Mouse (Mus musculus): ENCODE measurements at regions not wholly inside any gene's neighbourhood (a gene's known extent, or its start where the extent isn't known, plus 50 kb on each side); places are given as distances from the start of the nearest gene placed in this dataset.

DNA sequence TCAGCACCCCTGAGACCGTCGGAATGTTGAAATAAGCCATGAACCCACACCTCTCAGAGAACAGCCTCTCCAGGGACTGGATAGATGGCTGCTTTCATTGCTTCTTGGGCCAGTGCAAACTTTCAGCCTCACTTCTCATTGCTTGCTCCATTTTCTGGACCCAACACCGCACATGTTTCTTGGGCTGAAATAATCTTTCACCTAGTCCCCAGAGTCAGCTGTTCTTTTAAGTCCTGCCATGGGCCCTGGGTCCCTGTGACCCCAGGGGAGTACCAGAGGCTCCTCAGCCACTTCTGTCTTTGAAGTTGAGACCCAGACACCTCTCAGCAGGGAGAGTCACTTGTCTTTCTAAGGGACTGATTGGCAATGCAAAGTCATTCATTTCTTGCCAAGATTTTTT, 201.4 kb downstream of the Fndc1 start:
- CTCF ChIA-PET: no interaction called here

DNA sequence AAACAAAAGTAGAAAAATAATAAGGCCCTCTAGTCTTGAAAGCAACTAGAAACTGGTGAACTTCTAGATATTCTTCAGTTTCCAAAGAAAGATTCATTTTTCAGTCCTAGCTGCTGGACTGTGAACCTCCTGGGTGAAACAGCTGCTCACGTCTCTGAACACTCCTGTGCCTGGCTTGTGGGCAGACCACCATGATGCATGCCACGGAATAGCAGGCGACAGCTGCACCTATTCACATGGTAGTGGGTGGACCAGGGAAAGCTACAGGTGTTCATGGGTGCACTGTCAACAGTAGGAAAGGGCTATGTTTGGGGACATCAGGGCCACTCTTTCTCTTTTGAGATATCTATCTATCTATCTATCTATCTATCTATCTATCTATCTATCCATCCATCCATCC, 203.7 kb downstream of the Fndc1 start:
- CTCF ChIA-PET: no interaction called here

- CTCF ChIA-PET: no interaction called here
Measured at GRCm38 (mm10) chr17:7621262-7621661, 205.8 kb downstream of the Fndc1 start.

DNA sequence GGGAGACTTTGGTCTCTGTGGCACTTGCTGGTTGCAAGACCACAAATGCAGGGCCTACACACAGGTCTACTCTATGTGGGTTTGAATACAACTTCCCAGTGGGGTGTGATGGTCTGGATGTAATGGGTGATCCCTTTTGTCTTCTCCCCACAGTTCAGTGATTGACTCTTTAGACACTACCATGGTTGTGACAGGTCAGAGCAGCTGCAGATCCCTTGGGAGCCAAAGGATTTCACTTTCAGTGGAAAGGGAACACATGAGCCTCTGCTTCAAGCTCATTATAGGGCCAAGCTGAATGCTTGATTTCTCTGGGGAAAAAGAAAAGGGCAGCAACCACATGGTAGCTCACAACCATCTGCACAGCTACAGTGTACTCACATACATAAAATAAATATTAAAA, 206.9 kb downstream of the Fndc1 start:
- CTCF ChIA-PET: no interaction called here

DNA sequence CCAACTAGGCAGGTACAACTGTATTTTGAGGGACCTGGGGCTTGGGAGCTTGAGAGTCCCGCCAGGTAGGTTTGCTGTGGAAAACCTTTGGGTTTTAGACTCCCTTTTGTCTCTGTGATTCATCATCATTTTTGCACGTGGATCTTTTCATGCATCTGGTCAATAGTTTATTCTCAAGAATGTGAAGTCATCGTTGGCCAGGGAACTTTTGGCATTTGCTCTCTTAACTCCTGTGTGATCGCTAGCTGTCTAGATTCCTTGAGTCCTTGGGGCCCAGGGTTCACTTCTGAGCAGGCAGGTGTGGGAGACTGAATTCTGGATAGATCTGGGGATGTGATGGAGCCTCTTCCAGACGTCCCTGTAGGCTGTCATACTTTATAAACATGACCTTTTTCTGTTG, 207.5 kb downstream of the Fndc1 start:
- CTCF ChIA-PET: no interaction called here

- CTCF ChIA-PET: no interaction called here
Measured at GRCm38 (mm10) chr17:7608046-7608445, 219.1 kb downstream of the Fndc1 start.

DNA sequence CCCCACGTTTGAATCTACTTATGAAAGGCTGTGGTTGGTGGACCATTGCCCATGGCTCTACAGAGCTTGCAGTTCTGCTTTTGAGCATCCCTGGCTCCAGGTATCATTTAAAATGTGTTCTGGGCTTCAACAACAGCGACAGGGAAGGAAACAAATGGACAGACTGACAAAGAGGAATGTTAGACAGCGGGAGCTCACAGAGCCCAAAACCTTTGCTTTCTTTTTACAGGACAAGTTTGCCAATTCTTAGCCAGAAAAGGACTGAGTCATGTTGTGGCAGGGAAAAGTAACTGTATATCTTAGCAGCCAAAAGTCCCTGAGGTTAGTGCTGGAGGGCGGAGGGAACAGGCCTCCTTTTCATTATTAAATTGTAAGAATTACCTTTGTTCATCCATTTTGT, 219.7 kb downstream of the Fndc1 start:
- CTCF ChIA-PET: no interaction called here

GRCm38 (mm10) chr17:7604813-7605504, 219.7 kb upstream of the Unc93a2 start:
- CTCF ChIA-PET: no interaction called here

GRCm38 (mm10) chr17:7604096-7604495, 218.8 kb upstream of the Unc93a2 start:
- CTCF ChIA-PET: no interaction called here

- CTCF ChIA-PET: no interaction called here
Measured at GRCm38 (mm10) chr17:7600555-7600954, 215.3 kb upstream of the Unc93a2 start.

- CTCF ChIA-PET: no interaction called here
Measured at GRCm38 (mm10) chr17:7597481-7597880, 212.2 kb upstream of the Unc93a2 start.

- CTCF ChIA-PET: no interaction called here
Measured at GRCm38 (mm10) chr17:7594801-7595200, 209.5 kb upstream of the Unc93a2 start.

- CTCF ChIA-PET: no interaction called here
Measured at GRCm38 (mm10) chr17:7592491-7592890, 207.2 kb upstream of the Unc93a2 start.

DNA sequence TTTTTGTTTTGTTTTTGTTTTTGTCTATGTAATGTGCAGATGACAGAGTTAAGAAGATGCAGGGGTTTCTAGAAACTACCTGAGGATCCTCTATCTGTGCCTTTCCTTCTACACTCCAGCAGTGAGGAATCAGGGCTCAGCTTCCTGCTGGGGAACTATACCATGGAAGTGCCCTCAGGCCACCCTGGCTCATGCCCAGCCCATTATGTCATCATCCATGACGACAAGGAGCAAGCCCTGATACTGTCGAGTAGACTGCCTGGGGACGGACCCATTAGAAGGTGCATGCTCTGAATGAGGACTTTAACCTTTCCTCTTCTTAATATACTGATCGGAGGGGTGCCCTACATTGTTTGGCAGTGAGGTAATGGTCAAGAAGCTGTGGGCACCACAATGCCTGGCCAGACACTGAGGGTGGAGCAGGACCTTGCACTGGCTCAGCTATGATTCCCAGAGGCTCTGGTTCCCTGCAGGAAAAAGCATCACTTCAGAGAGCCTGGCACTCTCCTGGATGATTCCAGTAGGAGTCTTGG, 197.7 kb upstream of the Unc93a2 start:
- CTCF ChIA-PET: no interaction called here

DNA sequence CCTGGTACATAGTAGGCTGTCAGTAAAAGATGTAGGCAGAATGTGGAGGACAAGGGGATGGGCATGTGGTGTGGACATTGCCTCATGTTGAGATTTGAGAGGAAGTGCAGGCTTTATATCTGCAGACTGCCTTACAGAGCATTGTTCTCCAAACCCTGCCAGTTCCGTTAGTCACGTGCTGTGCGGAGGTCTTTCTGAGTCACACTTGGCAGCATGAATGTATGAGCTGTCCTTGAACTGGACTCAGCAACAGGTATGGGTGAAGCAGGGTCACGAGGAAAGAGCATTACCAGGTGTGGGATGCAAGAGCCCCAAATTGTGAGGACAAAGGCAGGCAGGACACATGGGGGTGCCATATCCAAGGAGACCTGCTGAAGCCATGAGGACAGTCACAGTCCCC, 193.8 kb upstream of the Unc93a2 start:
- CTCF ChIA-PET: no interaction called here

DNA sequence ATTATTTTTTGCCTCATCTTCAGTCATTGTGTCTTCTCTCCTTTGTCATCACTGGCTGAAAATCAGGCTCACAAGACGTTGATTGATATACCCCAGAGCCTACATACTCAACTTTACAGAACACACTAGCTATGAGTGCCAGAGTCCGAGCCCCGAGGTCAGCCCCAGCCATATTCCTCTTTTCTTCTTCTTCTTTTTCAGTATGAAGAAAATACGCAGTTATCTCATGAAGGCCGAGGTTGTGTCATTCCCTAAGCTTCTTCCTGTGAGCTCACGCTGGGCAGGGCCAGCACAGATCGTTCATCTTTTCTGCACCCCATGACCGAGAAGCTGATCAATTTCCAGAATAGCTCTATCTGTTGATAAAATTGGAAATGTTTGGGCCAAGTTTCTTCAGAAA, 192.7 kb upstream of the Unc93a2 start:
- CTCF ChIA-PET: no interaction called here

- CTCF ChIA-PET: no interaction called here
Measured at GRCm38 (mm10) chr17:7577227-7577626, 192.0 kb upstream of the Unc93a2 start.

DNA sequence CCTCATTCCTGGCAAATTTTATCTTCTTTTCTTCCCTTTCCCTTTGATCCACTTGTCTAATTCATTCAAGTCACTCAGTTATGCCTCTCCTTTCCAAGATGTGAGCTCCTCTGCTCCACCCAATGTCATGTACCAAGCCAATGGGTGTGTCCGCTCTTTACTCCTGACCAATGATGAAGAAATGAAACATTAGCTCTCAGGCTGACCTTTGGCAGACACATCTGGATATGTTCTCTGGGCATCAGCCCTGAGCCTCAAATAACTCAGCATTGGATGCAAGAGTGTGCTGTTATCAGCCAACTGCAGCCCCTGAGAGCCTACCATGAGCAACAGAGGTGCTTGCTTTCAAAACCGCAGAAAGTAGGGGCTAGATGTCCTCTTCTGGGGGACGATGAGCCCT, 186.2 kb upstream of the Unc93a2 start:
- CTCF ChIA-PET: no interaction called here

GRCm38 (mm10) chr17:7568482-7568881, 183.2 kb upstream of the Unc93a2 start:
- CTCF ChIA-PET: no interaction called here

DNA sequence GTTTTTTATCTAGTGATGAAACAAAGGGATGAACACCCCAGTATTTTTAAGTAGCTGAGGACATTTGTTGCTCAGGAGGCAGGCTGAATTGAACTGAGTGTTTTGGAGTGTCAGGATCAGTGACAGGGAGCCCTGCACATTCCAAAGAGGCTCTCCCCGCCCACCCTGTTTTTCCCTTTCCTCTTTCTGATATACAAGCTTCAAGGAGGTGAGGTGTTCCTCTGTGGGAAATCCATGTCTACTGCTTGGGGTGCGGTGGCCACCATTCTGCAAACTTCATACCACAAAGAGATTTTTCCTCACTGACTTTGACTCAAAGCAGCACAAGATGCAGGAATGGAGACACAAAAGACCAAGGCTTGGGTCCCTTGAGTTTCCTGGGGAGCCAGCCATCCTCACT, 180.5 kb upstream of the Unc93a2 start:
- CTCF ChIA-PET: interaction anchor here (0.6 kb wide), 1 partner anchor 98 kb away, joined by 7 read pairs; no protein-coding TSS in a partner anchor

GRCm38 (mm10) chr17:7562940-7563339, 177.7 kb upstream of the Unc93a2 start:
- CTCF ChIA-PET: no interaction called here

DNA sequence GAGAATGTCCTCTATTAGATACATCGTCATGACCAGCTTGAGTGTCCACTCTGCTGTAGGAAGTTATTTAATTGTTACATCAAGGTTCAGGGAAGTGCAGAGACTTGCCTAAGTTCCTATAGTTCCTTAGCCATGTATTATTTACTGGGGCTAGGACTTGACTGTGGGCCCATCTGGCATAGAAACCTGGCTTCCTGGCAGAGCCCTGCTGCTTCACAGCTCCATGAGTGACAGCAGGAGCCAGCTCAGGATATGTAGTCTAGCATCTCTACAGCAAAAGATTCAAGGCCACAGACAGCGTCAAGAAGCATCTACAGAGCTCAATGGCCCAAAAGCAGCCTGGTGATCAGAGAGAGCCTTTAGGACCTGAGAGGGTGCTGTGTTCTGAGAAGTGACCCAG, 163.2 kb upstream of the Unc93a2 start:
- CTCF ChIA-PET: no interaction called here

GRCm38 (mm10) chr17:7538402-7539087, 153.3 kb upstream of the Unc93a2 start:
- CTCF ChIA-PET: no interaction called here
